ENCODE assay signal across 8 mouse cellular contexts in genomic region chr11:78044758-78045251, GRCm38 (mm10). TPM values are rescaled to one million over a fixed set of nuclear protein-coding genes. Genes with fewer than 3 reads are reported as not detected.
DNase-seq lines count a peak whose midpoint lies in the region; ATAC-seq and TF ChIP-seq lines count a peak whose summit lies in the region.
"Had no signal": no experiment of that assay in that cellular context is flagged by ENCODE, and none has a peak within 500 bp of the region (broad histone marks: within the 10 kb centered on the region; RNA-seq: fewer than 3 reads in every experiment).

No protein-coding gene starts in this region.

- 0 out of 2 replicates have a peak, but pooled peaks have one; percentile 51 for ATAC-seq in heart, embryonic 13.5 days (ENCODE audit: extremely low read depth, insufficient number of reproducible peaks, low FRiP score, low TSS enrichment)

- WGBS in heart, embryonic 13.5 days = 36% methylated on average over 5 of the region's 5 CpGs

- TF ChIP-seq RAD21 in MEL (IDR thresholded peaks at IDR 0.05; ENCODE audit: low read depth, low read length) = no peak

- H3K36me3 ChIP-seq in MEL (ENCODE audit: control insufficient read depth in 1 of 2, insufficient read depth in 2 of 2, low read length in 2 of 2) = no peaks in the 10 kb centered on the region
- H3K36me3 ChIP-seq in heart, embryonic 13.5 days = peaks cover 49% of the 10 kb centered on the region

- H3K79me2 ChIP-seq in MEL (ENCODE audit: control insufficient read depth, insufficient read depth, low read length, poor library complexity) = no peaks in the 10 kb centered on the region

- H3K9ac ChIP-seq in MEL (ENCODE audit: control insufficient read depth, low read depth, low read length, poor library complexity, severe bottlenecking) = no peak overlapping the region
- H3K9ac ChIP-seq in heart, embryonic 13.5 days = peak overlapping the region; percentile 20; the same call in 1 of the 2 replicates
- H3K9ac ChIP-seq: limb, embryonic 12.5 days had no signal

- H3K4me1 ChIP-seq in MEL (ENCODE audit: control insufficient read depth in 1 of 2, insufficient read depth in 2 of 2, low read length in 2 of 2) = peaks cover 0 to 3% of the 10 kb centered on the region in 2 experiments; a peak in 1 of 4 replicates
- peaks cover 17% of the 10 kb centered on the region for H3K4me1 ChIP-seq in heart, embryonic 13.5 days
- H3K4me1 ChIP-seq: limb, embryonic 12.5 days had no signal

- H3K4me3 ChIP-seq in MEL (ENCODE audit: control insufficient read depth in 1 of 2, insufficient read depth in 1 of 2, low read depth in 2 of 2, low read length in 2 of 2) = no peak overlapping the region
- H3K4me3 ChIP-seq in heart, embryonic 13.5 days = no peak overlapping the region
- H3K4me3 ChIP-seq: limb, embryonic 12.5 days had no signal

- peak overlapping the region; percentile 30 for H3K4me2 ChIP-seq in heart, embryonic 13.5 days
- H3K4me2 ChIP-seq: limb, embryonic 12.5 days had no signal

- H3K9me3 ChIP-seq in MEL (replicated peaks; ENCODE audit: insufficient read depth, low read length) = no peaks in the 10 kb centered on the region
- no peaks in the 10 kb centered on the region for H3K9me3 ChIP-seq in heart, embryonic 13.5 days
- H3K9me3 ChIP-seq: limb, embryonic 12.5 days had no signal

- H3K27ac ChIP-seq in MEL (ENCODE audit: control insufficient read depth, low read depth, low read length) = no peak overlapping the region
- H3K27ac ChIP-seq in heart, embryonic 13.5 days (replicated peaks) = peak overlapping the region; percentile 95
- H3K27ac ChIP-seq: limb, embryonic 12.5 days had no signal

- no peaks in the 10 kb centered on the region for H3K27me3 ChIP-seq in MEL (ENCODE audit: control insufficient read depth in 1 of 2, insufficient read depth in 2 of 2, low read length in 2 of 2)
- H3K27me3 ChIP-seq in heart, embryonic 13.5 days (replicated peaks) = no peaks in the 10 kb centered on the region
- H3K27me3 ChIP-seq: limb, embryonic 12.5 days had no signal

- DNase-seq in 3134 (ENCODE audit: extremely low read depth, insufficient read length, low spot score) (peak; percentile 57), MEL (ENCODE audit: low read depth, low spot score) (peak; percentile 35)
- DNase-seq in cerebellum, adult 9-11 months = peak; percentile 93
- DNase-seq in layer of hippocampus, postnatal 10 days (ENCODE audit: low spot score in 2 of 2) = peak; percentile 60 to 63
- DNase-seq in ovary, postnatal 36 days (ENCODE audit: low spot score) = peak; percentile 80
- no peak for DNase-seq in T-cell, adult 2 months (ENCODE audit: low spot score)

- no peak for TF ChIP-seq POLR2A in MEL (IDR thresholded peaks at IDR 0.05; ENCODE audit: control insufficient read depth in 1 of 2, insufficient read depth in 1 of 2, low read depth in 1 of 2, low read length in 2 of 2, poor library complexity in 1 of 2)

- TF ChIP-seq EP300 in MEL (IDR thresholded peaks at IDR 0.05; ENCODE audit: low read depth in 1 of 2, low read length in 2 of 2) = 0 out of 4 replicates have a peak, but pooled peaks of 1 of the 2 experiments have one; percentile 9

- no peak for TF ChIP-seq CTCF in MEL (IDR thresholded peaks at IDR 0.05 in 2 of 3, conservative IDR thresholded peaks at IDR 0.05 in 1 of 3; ENCODE audit: control insufficient read depth in 1 of 3, insufficient read depth in 1 of 3, low read depth in 2 of 3, low read length in 3 of 3, poor library complexity in 1 of 3, severe bottlenecking in 1 of 3)

TF ChIP-seq in MEL, 35 proteins besides CTCF, POLR2A, EP300 and RAD21:
- TF ChIP-seq SIN3A (IDR thresholded peaks at IDR 0.05; ENCODE audit: low read length) (no peak), ELF1 (IDR thresholded peaks at IDR 0.05; ENCODE audit: low read depth, low read length) (0 out of 2 replicates have a peak, but pooled peaks have one; percentile 16), MAX (IDR thresholded peaks at IDR 0.05; ENCODE audit: low read length) (0 out of 2 replicates have a peak, but pooled peaks have one; percentile 35), TBP (IDR thresholded peaks at IDR 0.05; ENCODE audit: low read depth, low read length) (no peak)

RNA-seq across cellular contexts. Expression of gene Flot2, which starts 7.1 kb away (rescaled TPM):
- total RNA-seq in MEL (2012; rRNA removed) = 0.08 TPM in 1 of 2 replicates, not detected in the other
- under 1 TPM in 1 of 2 experiments, not detected in 1; 0.15 TPM for polyA plus RNA-seq in MEL (2012; ENCODE audit: insufficient read depth in 1 of 2, insufficient read length in 2 of 2, low read depth in 1 of 2, low replicate concordance in 2 of 2, missing spikeins in 1 of 2)
- polyA plus RNA-seq in heart, embryonic 13.5 days (2015; fragmentation: Nextera tagmentation; extraction: Ambion mirVana) = 71.8 and 83.9 TPM in 2 replicates
- 100 to 1,000 TPM; 143 to 145 TPM for total RNA-seq in layer of hippocampus, postnatal 10 days (2021)

RNA-seq across cellular contexts. Expression of gene Dhrs13, which starts 12.7 kb away (rescaled TPM):
- total RNA-seq in MEL (2012; rRNA removed) = 30.1 and 36.7 TPM in 2 replicates
- 10 to 100 TPM in 1 of 2 experiments, not detected in 1; 27.9 TPM for polyA plus RNA-seq in MEL (2012; ENCODE audit: insufficient read depth in 1 of 2, insufficient read length in 2 of 2, low read depth in 1 of 2, low replicate concordance in 2 of 2, missing spikeins in 1 of 2)
- 13.2 and 14.1 TPM in 2 replicates for polyA plus RNA-seq in heart, embryonic 13.5 days (2015; fragmentation: Nextera tagmentation; extraction: Ambion mirVana)
- total RNA-seq in layer of hippocampus, postnatal 10 days (2021) = 10 to 100 TPM; 16.6 to 22.4 TPM

RNA-seq across cellular contexts. Expression of gene Eral1, which starts 35.4 kb away (rescaled TPM):
- total RNA-seq in MEL (2012; rRNA removed) = 39.6 and 43.5 TPM in 2 replicates
- 10 to 100 TPM in 1 of 2 experiments, not detected in 1; 38.4 TPM for polyA plus RNA-seq in MEL (2012; ENCODE audit: insufficient read depth in 1 of 2, insufficient read length in 2 of 2, low read depth in 1 of 2, low replicate concordance in 2 of 2, missing spikeins in 1 of 2)
- polyA plus RNA-seq in heart, embryonic 13.5 days (2015; fragmentation: Nextera tagmentation; extraction: Ambion mirVana) = 23.6 and 24.3 TPM in 2 replicates
- total RNA-seq in layer of hippocampus, postnatal 10 days (2021) = 10 to 100 TPM; 19.0 to 20.1 TPM

RNA-seq across cellular contexts. Expression of gene Fam222b, which starts 49.7 kb away (rescaled TPM):
- 2.4 and 2.5 TPM in 2 replicates for total RNA-seq in MEL (2012; rRNA removed)
- polyA plus RNA-seq in MEL (2012; ENCODE audit: insufficient read depth in 1 of 2, insufficient read length in 2 of 2, low read depth in 1 of 2, low replicate concordance in 2 of 2, missing spikeins in 1 of 2) = 1 to 10 TPM in 1 of 2 experiments, not detected in 1; 8.1 TPM
- polyA plus RNA-seq in heart, embryonic 13.5 days (2015; fragmentation: Nextera tagmentation; extraction: Ambion mirVana) = 16.5 and 17.7 TPM in 2 replicates
- 10 to 100 TPM; 24.3 to 27.0 TPM for total RNA-seq in layer of hippocampus, postnatal 10 days (2021)

Comparison
In these comparisons a context has a peak if more than half of its experiments do, and no peak if none do; other contexts are left out.
1. RNA of gene Flot2, which starts 7.1 kb away (total RNA-seq): 143 to 145 TPM in layer of hippocampus, postnatal 10 days; 0.08 TPM in MEL; every median in the first group is over 100 times any median in the second.